Mouse (Mus musculus) kidney, adult 2 months (tissue): ENCODE data around the gene Rbm20.

Experiments
- CTCF ChIP-seq: fragments of 200-500 bp; conservative IDR thresholded peaks from 2 replicates; pipeline ENCODE4 v1.5.1; 2011; ENCODE audit warnings: low read depth, mild to moderate bottlenecking, control low read depth, low read length, moderate library complexity, mixed read lengths; ENCODE audit not compliant: insufficient read depth, insufficient read length
- POLR2A ChIP-seq: fragments of 200-500 bp; IDR thresholded peaks from one replicate; pipeline ENCODE4 v1.6.1; 2011; ENCODE audit warnings: low read depth, low read length, control low read depth

- TF ChIP-seq POLR2A (no peak), CTCF (no peak)
These were observed 102.3 kb downstream of the Rbm20 start for GRCm38 (mm10) chr19:53779402-53779801.
